Mouse (Mus musculus): ENCODE measurements at regions not wholly inside any gene's neighbourhood (a gene's known extent, or its start where the extent isn't known, plus 50 kb on each side); places are given as distances from the start of the nearest gene placed in this dataset.

DNA sequence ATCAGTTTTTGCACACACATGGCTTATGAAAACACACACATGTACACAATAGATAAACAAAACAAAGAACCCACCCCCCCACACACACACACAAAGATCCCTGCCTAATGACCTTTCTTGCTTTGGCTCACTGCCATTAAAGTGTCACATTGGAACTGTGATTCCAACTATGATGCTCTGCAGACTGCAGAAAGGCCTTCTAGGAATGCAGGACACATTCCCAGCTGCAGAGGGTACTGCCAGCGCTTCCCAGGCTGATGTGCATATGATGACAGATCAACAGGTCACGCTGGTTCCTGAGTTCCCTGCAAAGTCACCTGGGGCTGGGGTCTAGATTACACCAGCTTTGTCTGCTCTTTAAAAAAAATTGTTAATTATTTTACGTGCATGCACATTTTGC is 68.1 kb upstream of the Ppm1j start:
- DNase-seq (ENCODE audit: low spot score in 2 of 2) = no peak

DNA sequence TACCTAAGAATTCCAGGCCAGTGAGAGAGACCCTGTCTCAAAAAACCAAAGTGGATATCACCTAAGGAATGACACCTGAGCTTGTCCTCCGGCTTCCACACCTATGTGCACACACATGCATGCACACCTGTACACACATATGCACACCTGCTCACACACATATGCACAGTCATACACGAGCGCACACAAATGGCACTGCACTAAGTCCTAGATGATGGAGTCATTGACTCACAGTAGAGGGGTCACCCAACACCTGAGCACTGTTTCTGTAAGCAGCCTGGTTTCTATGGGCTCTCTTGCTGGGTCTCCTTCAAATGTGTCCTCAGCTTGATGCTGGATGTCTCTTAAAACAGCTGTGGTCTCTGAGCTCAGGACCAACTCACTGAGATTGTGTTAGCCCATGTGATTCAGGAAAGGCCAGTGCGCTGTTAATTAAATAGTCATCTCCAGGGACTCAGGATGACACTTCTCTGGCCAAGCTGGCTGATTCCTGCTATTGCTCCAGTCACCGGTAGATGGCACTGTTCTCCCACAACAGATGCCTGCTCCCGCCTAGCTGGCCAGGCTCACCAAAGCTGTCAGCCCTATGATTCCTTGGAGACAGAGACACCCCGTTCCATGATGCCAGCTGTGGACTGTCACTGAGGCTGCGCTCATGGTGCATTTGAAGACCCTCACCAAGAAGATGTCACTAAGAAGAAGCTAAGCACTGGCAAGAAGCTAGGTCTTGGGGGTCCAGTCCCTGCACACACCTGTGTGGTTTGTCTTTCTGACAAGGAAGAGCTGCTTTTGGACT is 66.8 kb upstream of the Ppm1j start:
- peak; percentile 28 to 34 for DNase-seq (ENCODE audit: low spot score in 2 of 2)

DNA sequence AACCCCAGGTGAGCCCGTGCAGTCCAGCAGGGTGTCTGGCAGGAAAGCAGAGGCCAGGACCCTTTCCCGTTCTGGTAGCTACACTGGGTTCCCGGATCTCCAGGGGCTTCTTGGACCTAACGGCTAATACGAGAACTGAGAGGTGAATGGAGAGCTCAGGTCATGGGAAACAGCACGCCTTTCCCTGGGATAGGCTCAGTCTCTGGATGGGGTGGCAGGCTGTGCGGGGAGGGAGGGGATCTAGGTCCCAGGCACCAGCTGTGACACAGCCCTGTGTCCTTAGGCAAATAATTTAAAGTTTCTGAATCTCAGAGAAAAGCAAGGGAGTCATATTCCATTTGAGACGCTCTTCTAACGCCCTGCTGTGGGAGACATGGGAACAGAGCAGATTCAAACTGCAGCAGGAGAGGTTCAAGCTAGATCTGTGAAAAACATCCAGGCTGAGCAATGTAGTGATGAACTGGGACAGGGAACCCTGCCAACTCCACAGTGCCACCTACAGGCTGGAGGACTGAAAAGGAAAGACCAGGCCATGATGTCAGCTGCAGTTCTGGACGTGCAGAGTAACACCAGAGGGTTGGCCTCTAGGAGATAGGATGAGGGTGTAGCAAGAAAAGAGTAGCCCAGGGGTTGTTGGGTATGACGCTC is 66.1 kb upstream of the Ppm1j start:
- peak in 1 of 2 experiments; percentile 17 for DNase-seq (ENCODE audit: low spot score in 2 of 2)
